Mouse (Mus musculus) limb, embryonic 11.5 days (tissue): Measurements from ENCODE around the gene Ttc25. TPM values are rescaled to one million over a fixed set of nuclear protein-coding genes. Genes with fewer than 3 reads are reported as not detected.
A peak's percentile ranks its signal among the peaks of the same experiment; 100 is the strongest.

ENCODE experiments used
- ATAC-seq: fragments of 200-750 bp; cut with Nextera tagmentation; 2 replicates; pipeline ENCODE4 v1.8.0; 2017; ENCODE audit warnings: low read depth; ENCODE audit not compliant: insufficient number of reproducible peaks, low FRiP score, low TSS enrichment
- DNase-seq: peaks from one replicate; pipeline ENCODE4 v3.0.0-alpha.2; 2015; ENCODE audit warnings: low spot score
- H3K27ac ChIP-seq: fragments of 300-500 bp; sonication (generic); replicated peaks from 2 replicates; pipeline ENCODE4 v1.5.1; 2014; ENCODE audit warnings: low read depth, mild to moderate bottlenecking, low read length
- H3K27me3 ChIP-seq: fragments of 300-500 bp; sonication (generic); 2 replicates; pipeline ENCODE4 v1.6.1; 2014; ENCODE audit warnings: mild to moderate bottlenecking, low read length, mixed read lengths; ENCODE audit not compliant: control insufficient read depth, insufficient read depth
- H3K36me3 ChIP-seq: fragments of 300-500 bp; sonication (generic); 2 replicates; pipeline ENCODE4 v1.6.1; 2014; ENCODE audit warnings: mild to moderate bottlenecking, low read length, moderate library complexity, mixed read lengths; ENCODE audit not compliant: control insufficient read depth, insufficient read depth
- H3K4me1 ChIP-seq: fragments of 300-500 bp; sonication (generic); 2 replicates; pipeline ENCODE4 v1.6.1; 2014; ENCODE audit warnings: low read length, mixed read lengths; ENCODE audit not compliant: control insufficient read depth, insufficient read depth
- H3K4me2 ChIP-seq: fragments of 300-500 bp; sonication (generic); 2 replicates; pipeline ENCODE4 v1.6.1; 2014; ENCODE audit warnings: low read depth, mild to moderate bottlenecking, moderate library complexity; ENCODE audit not compliant: severe bottlenecking
- H3K4me3 ChIP-seq: fragments of 300-500 bp; sonication (generic); 2 replicates; pipeline ENCODE4 v1.5.1; 2014; ENCODE audit warnings: low read depth, low read length
- H3K9ac ChIP-seq: fragments of 300-500 bp; sonication (generic); 2 replicates; pipeline ENCODE4 v1.6.1; 2014; ENCODE audit warnings: mild to moderate bottlenecking, low read length
- H3K9me3 ChIP-seq: fragments of 300-500 bp; sonication (generic); 2 replicates; pipeline ENCODE4 v1.6.1; 2016; ENCODE audit warnings: low read length; ENCODE audit not compliant: control insufficient read depth
- WGBS: fragments of 180-500 bp; shearing (Covaris S2); extraction: QIAGEN DNeasy Blood & Tissue Kit; methylation state at CpG from one replicate; pipeline ENCODE4 v1.1.7; 2014; 5-methylcytosine and 5-hydroxymethylcytosine counted together
- polyA plus RNA-seq: library from polyadenylated mRNA; unstranded; fragments of >200 nt; fragmentation: Nextera tagmentation; extraction: Ambion mirVana; gene quantifications from 2 replicates; pipeline ENCODE4 v1.2.1, GENCODE M21; 2014

Gene Ttc25
- polyA plus RNA-seq, 1 experiment from 2014 or later: 1.1 TPM

DNA sequence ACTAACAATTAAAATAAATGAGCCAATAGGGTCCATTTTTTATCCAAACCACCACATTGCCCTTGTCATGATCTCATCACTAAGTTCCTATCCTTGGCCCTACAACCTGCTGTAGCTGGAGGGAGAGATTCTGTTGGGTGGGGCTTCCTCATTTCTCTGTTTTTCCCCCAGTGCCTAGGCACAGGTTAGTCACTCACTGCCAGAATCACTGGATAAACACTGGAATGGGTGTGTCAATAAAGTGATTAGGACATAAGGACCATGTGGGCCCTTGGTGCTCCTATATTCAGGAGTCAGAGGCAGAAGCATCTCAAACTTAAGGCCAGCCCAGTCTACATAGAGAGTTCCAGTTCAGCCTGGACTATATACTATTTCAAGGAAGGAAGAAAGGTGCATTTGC is 8.9 kb upstream of the Ttc25 start:
- no peak for ATAC-seq
- no peaks in the 10 kb centered on the region for H3K9me3 ChIP-seq
- H3K27me3 ChIP-seq: no peaks in the 10 kb centered on the region
- H3K36me3 ChIP-seq: no peaks in the 10 kb centered on the region
- H3K27ac ChIP-seq: no peak overlapping the region
- no peak for DNase-seq
- H3K4me2 ChIP-seq: no peak overlapping the region
- no peak overlapping the region for H3K9ac ChIP-seq
- H3K4me3 ChIP-seq: no peak overlapping the region
- no peaks in the 10 kb centered on the region for H3K4me1 ChIP-seq

DNA sequence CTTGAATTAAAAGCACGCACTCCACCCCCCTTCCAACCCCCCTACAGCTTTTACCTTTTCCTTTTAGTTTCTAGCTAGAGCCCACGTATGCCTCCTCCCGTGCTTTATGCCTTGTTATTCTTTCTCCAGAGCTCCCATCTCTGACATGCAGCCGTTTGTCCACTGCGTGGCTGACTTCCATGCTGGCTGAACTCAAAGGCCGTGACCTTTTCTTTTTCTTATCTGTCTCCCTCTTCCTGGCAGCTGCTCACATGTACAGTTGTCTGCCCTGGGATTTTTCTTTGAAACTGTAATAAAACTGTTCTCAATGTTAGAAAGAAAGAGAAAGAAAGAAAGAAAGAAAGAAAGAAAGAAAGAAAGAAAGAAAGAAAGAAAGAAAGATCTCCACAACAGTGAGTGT is 4.4 kb upstream of the Ttc25 start:
- H3K27ac ChIP-seq: no peak overlapping the region
- WGBS: 56% methylated on average over 6 of the region's 6 CpGs
- DNase-seq: no peak
- no peaks in the 10 kb centered on the region for H3K9me3 ChIP-seq
- H3K36me3 ChIP-seq: no peaks in the 10 kb centered on the region
- no peak for ATAC-seq
- no peak overlapping the region for H3K9ac ChIP-seq
- 0 out of 2 replicates have a peak, but pooled peaks cover 2% of the 10 kb centered on the region for H3K4me1 ChIP-seq
- no peak overlapping the region for H3K4me2 ChIP-seq
- no peaks in the 10 kb centered on the region for H3K27me3 ChIP-seq
- no peak overlapping the region for H3K4me3 ChIP-seq

DNA sequence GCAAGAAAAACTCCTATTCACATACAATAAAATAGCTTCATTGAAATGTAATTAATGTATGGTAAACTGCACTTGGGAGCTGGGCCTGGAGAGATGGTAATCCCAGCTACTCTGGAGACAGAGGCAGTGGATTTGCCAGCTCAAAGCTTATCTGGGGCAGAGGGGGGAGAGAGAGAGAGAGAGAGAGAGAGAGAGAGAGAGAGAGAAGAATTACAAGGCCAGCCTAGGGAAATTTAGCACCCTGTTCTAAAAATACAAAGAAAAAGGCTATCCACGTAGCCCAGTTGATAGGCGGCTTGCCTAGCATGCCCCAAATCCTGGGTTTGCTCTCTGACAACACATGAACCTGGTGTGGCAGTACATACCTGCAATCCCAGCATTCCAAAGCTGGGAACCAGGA is 3.8 kb upstream of the Ttc25 start:
- Histone ChIP-seq H3K27ac (no peak overlapping the region), H3K4me3 (no peak overlapping the region), H3K4me1 (0 out of 2 replicates have a peak, but pooled peaks cover 2% of the 10 kb centered on the region), H3K27me3 (no peaks in the 10 kb centered on the region), H3K4me2 (no peak overlapping the region), H3K9me3 (no peaks in the 10 kb centered on the region), H3K36me3 (no peaks in the 10 kb centered on the region), H3K9ac (no peak overlapping the region)
- WGBS: 97% methylated on average over 2 of the region's 2 CpGs
- DNase-seq (no peak), ATAC-seq (no peak)

DNA sequence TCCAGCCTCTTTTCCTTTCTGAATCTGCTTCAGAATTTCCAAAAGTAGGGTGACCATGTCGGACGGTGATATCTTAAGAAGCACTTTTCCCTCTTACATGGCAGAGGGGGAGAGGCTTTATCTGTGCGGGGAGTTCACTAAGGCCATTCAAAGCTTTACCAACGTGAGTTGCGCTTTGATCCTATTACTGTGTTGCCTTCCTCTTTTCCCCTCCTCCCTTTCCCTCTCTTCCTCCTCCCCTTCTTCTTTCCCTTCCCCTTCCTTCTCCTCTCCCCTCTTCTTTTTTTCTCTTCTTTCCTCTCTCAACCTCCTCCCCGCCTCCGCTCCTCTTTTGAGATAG is 309 bp downstream of the Ttc25 start:
- peak overlapping the region; percentile 27 for H3K4me3 ChIP-seq
- no peaks in the 10 kb centered on the region for H3K27me3 ChIP-seq
- H3K4me1 ChIP-seq: 0 out of 2 replicates have a peak, but pooled peaks cover 2% of the 10 kb centered on the region
- peak overlapping the region; percentile 56 for H3K4me2 ChIP-seq
- 28% methylated on average over 7 of the region's 7 CpGs for WGBS
- ATAC-seq (no peak), DNase-seq (no peak)
- no peaks in the 10 kb centered on the region for H3K9me3 ChIP-seq
- H3K27ac ChIP-seq: no peak overlapping the region
- no peaks in the 10 kb centered on the region for H3K36me3 ChIP-seq
- peak overlapping the region; percentile 45 for H3K9ac ChIP-seq

DNA sequence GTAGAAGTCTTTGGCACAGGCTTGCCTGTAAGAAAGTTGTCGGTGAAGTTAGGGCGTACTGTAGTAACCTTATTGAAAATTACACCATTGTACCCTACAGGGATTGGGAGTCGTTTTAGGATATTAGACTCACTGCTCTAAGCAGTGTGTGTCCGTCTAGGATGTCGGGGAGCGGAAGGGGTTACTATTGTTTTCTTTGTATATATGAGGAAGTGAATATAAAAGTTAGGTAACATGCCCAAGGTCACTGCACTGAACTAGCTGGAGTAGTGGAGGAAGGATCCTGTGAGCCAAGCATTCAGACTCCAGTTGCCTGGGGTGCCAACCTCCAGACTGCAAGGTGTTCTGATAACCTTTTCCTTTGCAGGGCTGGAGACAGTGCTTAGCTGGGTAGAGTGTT is 1.5 kb downstream of the Ttc25 start:
- DNase-seq (no peak), ATAC-seq (no peak)
- H3K9me3 ChIP-seq: no peaks in the 10 kb centered on the region
- H3K4me1 ChIP-seq: 0 out of 2 replicates have a peak, but pooled peaks cover 2% of the 10 kb centered on the region
- H3K4me3 ChIP-seq: no peak overlapping the region
- no peak overlapping the region for H3K9ac ChIP-seq
- no peak overlapping the region for H3K4me2 ChIP-seq
- H3K36me3 ChIP-seq: no peaks in the 10 kb centered on the region
- no peaks in the 10 kb centered on the region for H3K27me3 ChIP-seq
- WGBS: 88% methylated on average over 6 of the region's 6 CpGs
- H3K27ac ChIP-seq: no peak overlapping the region

DNA sequence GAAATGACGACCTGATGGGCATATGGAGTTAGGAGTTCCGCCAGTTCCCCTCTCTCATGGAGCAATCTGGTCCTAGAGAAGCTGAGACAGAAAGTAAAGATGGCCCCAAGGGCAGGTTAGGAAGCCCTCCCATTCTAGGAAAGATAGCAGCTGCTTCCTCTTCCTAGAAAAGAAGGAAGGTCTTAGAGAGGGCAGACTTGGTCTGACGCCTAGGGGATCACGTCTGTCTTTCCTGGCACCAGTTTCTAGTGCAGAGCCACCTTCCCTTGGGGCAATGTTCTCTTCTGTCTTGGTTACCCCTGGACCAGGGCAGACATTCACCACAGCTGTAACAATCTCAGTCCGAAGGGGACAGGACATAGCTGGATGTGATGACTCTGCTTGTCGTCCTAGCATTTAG is 2.7 kb downstream of the Ttc25 start:
- DNase-seq (no peak), ATAC-seq (no peak)
- Histone ChIP-seq H3K9me3 (no peaks in the 10 kb centered on the region), H3K4me2 (no peak overlapping the region), H3K36me3 (no peaks in the 10 kb centered on the region), H3K27me3 (no peaks in the 10 kb centered on the region), H3K4me1 (0 out of 2 replicates have a peak, but pooled peaks cover 2% of the 10 kb centered on the region), H3K9ac (no peak overlapping the region), H3K27ac (no peak overlapping the region), H3K4me3 (no peak overlapping the region)
- WGBS: 81% methylated on average over 6 of the region's 6 CpGs

DNA sequence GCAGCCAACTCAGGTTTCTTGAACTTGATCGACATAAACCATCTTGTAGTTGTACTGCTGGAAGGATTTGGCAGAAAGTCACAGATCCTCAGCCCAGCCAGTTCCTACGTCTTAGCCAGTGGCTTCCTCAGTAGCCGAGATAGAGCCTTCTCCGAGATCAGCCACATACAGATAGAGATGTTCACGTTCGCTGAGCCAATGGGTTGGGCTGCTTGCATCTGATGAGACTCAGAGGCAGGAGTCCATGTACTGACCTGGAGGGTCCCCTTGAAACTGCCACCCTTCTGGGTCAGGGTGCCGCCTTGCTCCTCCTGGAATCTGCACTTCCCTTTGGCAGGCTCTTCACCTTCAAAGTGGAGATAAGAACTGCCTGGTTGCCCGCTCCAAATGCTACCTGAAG is 4.1 kb downstream of the Ttc25 start:
- WGBS: 86% methylated on average over 8 of the region's 8 CpGs
- ATAC-seq (no peak), DNase-seq (no peak)
- no peak overlapping the region for H3K9ac ChIP-seq
- no peaks in the 10 kb centered on the region for H3K36me3 ChIP-seq
- no peak overlapping the region for H3K27ac ChIP-seq
- no peaks in the 10 kb centered on the region for H3K27me3 ChIP-seq
- 0 out of 2 replicates have a peak, but pooled peaks cover 2% of the 10 kb centered on the region for H3K4me1 ChIP-seq
- no peak overlapping the region for H3K4me3 ChIP-seq
- no peaks in the 10 kb centered on the region for H3K9me3 ChIP-seq
- no peak overlapping the region for H3K4me2 ChIP-seq

DNA sequence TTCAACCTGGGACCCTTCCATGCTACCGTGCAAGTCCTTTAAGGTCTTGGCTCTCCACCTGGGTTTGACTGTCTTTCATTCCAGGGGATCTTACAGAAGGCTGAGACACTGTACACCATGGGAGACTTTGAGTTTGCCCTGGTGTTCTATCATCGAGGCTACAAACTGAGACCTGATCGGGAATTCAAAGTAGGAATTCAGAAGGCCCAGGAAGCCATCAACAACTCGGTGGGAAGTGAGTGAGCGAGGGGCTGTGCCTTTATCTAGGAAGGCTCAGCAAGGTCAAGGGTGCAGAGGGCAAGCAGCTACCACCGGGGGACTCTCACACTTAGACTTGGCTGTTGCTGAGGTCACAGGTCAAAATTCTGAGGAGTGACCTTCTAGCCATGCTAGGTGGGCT is 4.7 kb downstream of the Ttc25 start:
- DNase-seq: no peak
- no peak overlapping the region for H3K4me2 ChIP-seq
- H3K36me3 ChIP-seq: no peaks in the 10 kb centered on the region
- no peaks in the 10 kb centered on the region for H3K27me3 ChIP-seq
- 0 out of 2 replicates have a peak, but pooled peaks cover 1% of the 10 kb centered on the region for H3K4me1 ChIP-seq
- ATAC-seq: no peak
- no peak overlapping the region for H3K9ac ChIP-seq
- H3K27ac ChIP-seq: no peak overlapping the region
- no peaks in the 10 kb centered on the region for H3K9me3 ChIP-seq
- no peak overlapping the region for H3K4me3 ChIP-seq
- WGBS: 68% methylated on average over 6 of the region's 6 CpGs

DNA sequence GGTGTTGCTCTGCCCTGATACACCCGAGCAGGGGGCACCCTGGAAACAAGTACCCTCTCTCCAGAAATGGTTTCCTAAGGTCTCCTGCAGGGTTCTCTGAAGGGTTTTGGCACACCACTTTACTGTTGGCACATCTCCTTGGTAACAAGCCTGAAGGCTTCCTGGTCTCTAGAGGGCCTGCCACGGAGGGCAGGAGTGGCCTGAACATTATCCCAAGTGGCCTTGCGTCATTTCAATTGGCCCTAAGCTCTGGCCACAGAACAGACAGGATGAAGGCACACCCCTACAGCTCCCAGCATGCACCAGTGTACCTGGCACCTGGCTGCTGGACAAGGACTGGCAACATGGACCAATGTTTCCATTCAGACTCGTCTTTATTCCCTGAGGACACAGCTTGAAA is 7.4 kb downstream of the Ttc25 start:
- no peaks in the 10 kb centered on the region for H3K4me1 ChIP-seq
- H3K4me2 ChIP-seq: no peak overlapping the region
- no peak overlapping the region for H3K27ac ChIP-seq
- H3K9ac ChIP-seq: no peak overlapping the region
- H3K36me3 ChIP-seq: no peaks in the 10 kb centered on the region
- H3K27me3 ChIP-seq: no peaks in the 10 kb centered on the region
- H3K4me3 ChIP-seq: no peak overlapping the region
- DNase-seq: no peak
- WGBS: 85% methylated on average over 4 of the region's 4 CpGs
- no peaks in the 10 kb centered on the region for H3K9me3 ChIP-seq
- no peak for ATAC-seq
